Mouse (Mus musculus) spleen, postnatal 10 days (tissue): ENCODE data around the gene Mt3.
"Not testable (repeated sequence)": the region's sequence is repeated elsewhere in the genome, so short reads cannot be mapped to it uniquely, and the experiment has no call there.

Experiments
- DNase-seq, 2 experiments: peaks; one replicate each; pipeline ENCODE4 v3.0.0; 2021 to 2022; ENCODE audit warnings: low spot score in 2 of 2

Gene Mt3

DNA sequence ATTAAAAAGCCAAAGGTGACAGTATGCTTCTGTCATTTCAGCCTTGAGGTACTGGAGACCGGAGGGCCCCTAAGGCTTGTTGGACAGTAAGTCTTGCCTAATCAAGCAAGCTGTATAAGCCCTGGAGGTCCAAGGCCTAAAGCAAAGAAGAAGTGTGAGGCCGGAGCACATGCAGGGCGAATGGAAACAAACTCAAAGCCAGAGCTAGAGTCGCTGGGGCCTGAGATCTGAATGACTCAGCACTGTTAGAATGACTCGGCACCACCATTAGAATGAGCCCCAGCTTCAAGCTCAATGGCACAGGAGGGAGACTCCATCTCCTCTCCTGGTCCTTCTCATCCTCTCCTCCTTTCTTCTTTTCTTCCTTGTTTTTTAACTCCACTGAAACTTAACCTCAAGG is 1.5 kb upstream of the Mt3 start:
- no peak for DNase-seq

DNA sequence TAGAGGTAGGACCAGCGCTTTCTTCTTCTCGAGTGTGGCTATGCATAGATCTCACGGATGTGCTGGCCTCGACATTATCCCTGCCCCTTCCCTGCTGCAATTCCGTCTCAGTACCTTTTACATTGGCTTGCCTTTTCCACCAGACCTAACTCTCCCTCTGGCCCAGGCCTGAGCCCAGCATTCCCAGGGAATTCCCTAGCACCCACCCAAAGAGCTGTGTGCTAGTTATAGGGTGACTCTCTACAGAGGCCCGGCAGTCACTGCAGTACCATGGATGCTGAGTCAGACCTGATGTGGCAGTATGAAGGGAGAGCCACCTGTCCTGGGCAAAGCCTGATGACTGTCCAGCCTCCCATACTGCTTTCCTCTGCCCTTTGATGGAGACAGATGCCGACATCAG is 1.0 kb downstream of the Mt3 start:
- no peak for DNase-seq

DNA sequence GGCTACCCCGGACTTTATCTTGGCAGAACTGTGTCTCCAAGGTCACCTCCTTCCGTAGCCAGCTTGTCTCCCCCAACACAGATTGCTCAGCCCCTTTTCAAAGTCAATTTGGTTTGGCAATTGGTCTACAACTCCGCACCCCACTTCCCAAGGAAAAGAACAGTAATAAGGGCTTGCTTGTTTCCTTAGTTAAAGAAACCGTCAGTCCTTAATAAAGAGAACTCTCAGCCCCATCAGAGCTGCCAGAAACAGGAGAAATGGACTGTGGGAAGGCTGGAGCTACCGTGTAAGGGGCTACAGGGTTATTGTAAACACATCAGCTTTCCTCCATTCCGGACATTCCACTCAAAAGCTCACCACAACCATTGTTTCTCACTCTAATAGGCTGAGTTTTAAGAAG is 2.1 kb downstream of the Mt3 start:
- no peak for DNase-seq

GRCm38 (mm10) chr8:94156092-94156491 is 3.7 kb downstream of the Mt3 start:
- DNase-seq: no peak

- not testable (repeated sequence) for DNase-seq
Measured at GRCm38 (mm10) chr8:94165772-94166171, 13.4 kb downstream of the Mt3 start.

- peak; percentile 91 to 92 for DNase-seq
Measured at GRCm38 (mm10) chr8:94167244-94167643, 14.8 kb downstream of the Mt3 start.

DNA sequence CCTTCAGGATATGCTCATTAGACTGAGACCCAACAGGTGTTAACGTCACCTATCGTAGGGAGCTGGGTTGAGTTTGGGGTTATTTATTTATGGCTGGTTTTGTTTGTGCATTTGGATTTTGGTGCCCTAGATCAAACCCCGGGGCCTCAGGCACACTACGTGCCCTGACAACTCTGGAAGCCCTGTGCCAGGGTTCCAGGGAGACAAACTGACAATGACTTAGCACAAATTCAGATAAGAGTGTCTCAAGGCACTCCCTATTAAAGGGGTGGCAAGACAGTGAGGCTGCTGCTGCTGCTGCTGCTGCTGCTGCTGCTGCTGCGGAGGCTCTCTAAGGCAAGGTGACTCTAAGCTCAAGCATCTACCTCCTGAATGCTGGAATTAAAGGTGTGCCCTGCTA is 17.1 kb downstream of the Mt3 start:
- no peak for DNase-seq

DNA sequence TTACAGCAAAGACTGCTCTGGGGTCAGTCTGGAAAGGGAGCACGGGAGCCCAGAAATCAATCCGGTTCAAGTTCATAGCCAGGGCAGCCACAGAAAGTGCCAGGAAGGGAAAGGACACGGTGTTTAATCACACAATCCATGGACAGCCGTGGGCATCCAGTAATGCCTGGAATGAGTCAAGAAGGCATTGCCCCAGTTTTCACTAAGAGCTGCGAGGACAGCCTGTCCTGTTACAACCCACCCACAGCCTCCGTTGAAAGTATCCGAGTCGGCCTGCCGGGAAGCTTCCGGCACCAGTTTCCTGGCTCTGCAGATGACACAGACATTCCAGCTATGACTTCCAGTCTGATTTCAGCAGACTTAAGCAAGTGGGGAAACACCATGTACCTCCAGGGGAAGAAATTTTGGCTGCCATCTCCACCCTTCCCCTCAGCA is 18.9 kb downstream of the Mt3 start:
- no peak for DNase-seq

- DNase-seq: peak; percentile 65 to 88
Measured at GRCm38 (mm10) chr8:94172075-94172808, 19.8 kb downstream of the Mt3 start, which contains the start of gene Mt2. Gene Mt2, plus strand, starts transcription at chr8:94172664.

DNA sequence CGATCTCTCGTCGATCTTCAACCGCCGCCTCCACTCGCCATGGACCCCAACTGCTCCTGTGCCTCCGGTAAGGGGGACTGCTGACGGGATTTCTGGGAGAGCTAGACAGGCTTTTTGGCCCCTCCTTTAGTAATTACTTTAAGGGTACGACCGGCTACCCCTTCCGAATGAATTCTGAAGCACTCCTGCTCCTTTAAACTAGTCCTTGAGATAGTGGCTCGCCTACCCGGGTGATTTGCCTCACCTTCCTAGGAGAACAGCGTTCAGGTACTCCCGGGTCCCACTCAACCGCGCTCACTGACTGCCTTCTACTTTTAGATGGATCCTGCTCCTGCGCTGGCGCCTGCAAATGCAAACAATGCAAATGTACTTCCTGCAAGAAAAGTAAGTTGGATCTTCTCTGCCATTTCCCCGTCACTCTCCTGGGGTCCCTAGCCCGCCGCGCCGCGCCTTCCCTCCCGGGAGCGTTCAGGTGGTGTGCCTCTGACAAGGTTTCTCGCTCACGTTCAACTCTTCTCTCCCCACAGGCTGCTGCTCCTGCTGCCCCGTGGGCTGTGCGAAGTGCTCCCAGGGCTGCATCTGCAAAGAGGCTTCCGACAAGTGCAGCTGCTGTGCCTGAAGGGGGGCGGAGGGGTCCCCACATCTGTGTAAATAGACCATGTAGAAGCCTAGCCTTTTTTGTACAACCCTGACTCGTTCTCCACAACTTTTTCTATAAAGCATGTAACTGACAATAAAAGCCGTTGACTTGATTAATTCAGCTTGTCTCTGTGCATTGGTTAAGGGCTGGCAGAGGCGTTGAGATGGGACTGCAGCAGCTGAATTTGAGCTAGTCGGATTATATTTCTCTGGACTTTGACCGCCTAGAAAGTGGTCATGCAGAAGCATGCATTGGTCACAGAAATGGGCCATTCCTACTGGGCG is 20.7 kb downstream of the Mt3 start:
- peak; percentile 39 to 45 for DNase-seq

DNA sequence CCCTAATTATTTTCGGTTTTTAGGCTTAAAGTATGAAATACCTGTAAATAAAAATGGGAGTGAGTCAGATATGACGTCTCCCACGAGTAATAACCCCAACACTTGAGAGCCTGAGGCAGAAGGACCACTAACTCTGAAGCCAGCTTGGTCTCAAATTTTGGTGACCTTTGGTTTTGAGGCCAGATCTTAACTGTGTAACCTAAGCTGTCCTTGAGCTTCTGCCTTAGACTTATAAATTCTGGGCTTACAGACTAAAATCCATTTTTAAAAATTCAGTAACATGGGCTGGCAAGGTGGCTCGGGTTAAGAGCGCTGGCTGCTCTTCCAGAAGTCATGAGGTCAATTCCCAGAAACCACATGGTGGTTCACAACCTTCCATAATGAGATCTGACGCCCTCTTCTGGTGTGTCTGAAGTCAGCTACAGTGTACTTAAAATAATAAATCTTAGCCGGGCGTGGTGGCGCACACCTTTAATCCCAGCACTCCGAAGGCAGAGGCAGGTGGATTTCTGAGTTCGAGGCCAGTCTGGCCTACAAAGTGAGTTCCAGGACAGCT is 21.5 kb downstream of the Mt3 start:
- DNase-seq: no peak

GRCm38 (mm10) chr8:94174619-94175213 is 22.3 kb downstream of the Mt3 start:
- DNase-seq: no peak

- DNase-seq: no peak
Measured at GRCm38 (mm10) chr8:94177716-94178390, 25.4 kb downstream of the Mt3 start.

- peak; percentile 69 to 89 for DNase-seq
Measured at GRCm38 (mm10) chr8:94178857-94179712, 26.7 kb downstream of the Mt3 start, which contains the start of gene Mt1. Gene Mt1, plus strand, starts transcription at chr8:94179082.

DNA sequence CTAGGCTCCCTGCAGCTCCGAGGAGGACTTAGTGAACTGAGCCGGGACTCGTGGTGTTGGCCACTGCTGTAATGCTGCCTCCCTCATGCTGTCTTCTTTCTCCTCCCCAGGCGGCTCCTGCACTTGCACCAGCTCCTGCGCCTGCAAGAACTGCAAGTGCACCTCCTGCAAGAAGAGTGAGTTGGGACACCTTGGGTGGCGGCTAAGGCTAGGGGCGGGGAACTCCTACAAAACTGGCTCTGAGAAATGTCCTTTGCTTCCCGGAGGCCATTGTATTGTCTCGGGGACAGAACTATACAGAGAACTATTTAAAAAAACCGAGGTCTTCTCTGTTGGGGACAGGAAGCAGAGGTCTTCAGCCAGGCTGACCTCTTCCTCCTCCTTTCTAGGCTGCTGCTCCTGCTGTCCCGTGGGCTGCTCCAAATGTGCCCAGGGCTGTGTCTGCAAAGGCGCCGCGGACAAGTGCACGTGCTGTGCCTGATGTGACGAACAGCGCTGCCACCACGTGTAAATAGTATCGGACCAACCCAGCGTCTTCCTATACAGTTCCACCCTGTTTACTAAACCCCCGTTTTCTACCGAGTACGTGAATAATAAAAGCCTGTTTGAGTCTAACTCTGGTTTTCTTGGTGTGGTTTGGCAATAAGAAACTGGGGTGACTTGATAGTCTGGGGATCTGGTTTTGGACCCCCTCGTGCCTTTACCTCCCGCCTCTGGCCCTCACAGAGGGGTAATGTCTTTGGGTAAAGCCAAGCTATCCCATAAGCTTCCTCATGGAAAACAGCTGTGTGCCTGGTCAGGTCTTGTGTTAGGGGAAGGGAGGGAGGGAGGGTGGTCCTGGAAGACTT is 27.5 kb downstream of the Mt3 start:
- DNase-seq: peak in 1 of 2 experiments; percentile 46

- DNase-seq: no peak
Measured at GRCm38 (mm10) chr8:94180561-94180908, 28.1 kb downstream of the Mt3 start.

GRCm38 (mm10) chr8:94182055-94182929 is 29.9 kb downstream of the Mt3 start:
- no peak for DNase-seq

- DNase-seq: peak; percentile 54 to 84
Measured at GRCm38 (mm10) chr8:94183117-94183516, 30.7 kb downstream of the Mt3 start.
